Mouse (Mus musculus): ENCODE results near the gene Scaf4.

DNA sequence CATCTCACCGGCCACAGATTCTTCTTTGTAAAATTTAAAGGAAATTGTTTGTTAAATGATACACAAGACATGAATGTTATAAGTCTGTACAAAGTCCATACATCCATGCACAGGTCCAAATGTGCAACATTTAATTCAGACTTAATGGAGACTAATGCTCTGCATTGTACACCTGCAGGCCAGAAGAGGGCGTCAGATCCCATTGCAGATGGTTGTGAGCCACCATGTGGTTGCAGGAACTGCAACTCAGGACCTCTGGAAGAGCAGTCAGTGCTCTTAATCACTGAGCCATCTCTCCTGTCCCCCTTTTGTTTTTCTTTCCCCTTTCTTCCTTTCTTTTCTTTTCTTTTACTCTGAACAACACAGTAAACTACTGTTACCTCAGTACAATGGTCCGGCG is 33.5 kb upstream of the Scaf4 start:
- TF ChIP-seq GATA1 (IDR thresholded peaks at IDR 0.05; ENCODE audit: borderline replicate concordance, low read length) (no peak), FLI1 (IDR thresholded peaks at IDR 0.05; ENCODE audit: low read length) (no peak)

Measured in megakaryocyte, embryonic 14.5 days (primary cell).